In the genomic region with DNA sequence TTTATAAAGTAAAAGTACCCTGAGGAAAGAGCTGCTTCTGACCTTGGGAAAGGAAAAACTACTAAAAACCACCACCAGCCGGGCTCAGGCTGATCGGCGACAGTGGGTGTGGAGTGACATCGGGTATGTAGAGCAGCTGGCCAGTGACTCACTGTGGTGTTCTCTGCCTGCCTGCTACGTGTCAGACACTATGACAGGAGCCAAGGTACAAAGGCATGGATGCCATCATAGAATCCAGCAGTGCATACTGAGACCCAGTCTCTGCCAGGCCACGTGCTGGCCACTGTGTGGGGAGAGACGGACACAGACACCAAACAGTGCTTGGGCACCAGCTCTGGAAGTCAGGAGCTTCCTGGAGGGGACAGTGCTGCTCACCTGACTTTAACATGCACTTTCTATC, we compare ENCODE assay signal across 8 mouse cellular contexts. TPM values are rescaled to one million over a fixed set of nuclear protein-coding genes. Genes with fewer than 3 reads are reported as not detected.
DNase-seq lines count a peak whose midpoint lies in the region; ATAC-seq and TF ChIP-seq lines count a peak whose summit lies in the region.

No protein-coding gene starts in this region.

- ATAC-seq in intestine, embryonic 15.5 days = peak; percentile 77
- peak; percentile 68 for ATAC-seq in stomach, postnatal 0 days (ENCODE audit: low FRiP score, low TSS enrichment)

- H3K4me3 ChIP-seq in intestine, embryonic 15.5 days (replicated peaks) = no peak overlapping the region
- H3K4me3 ChIP-seq in stomach, postnatal 0 days (ENCODE audit: low read depth, low read length) = no peak overlapping the region

- TF ChIP-seq EP300 in stomach, postnatal 0 days (optimal IDR thresholded peaks at IDR 0.05) = no peak

- no peaks in the 10 kb centered on the region for H3K27me3 ChIP-seq in intestine, embryonic 15.5 days (replicated peaks)
- no peaks in the 10 kb centered on the region for H3K27me3 ChIP-seq in stomach, postnatal 0 days (ENCODE audit: control insufficient read depth, insufficient read depth, low read length)

- peak overlapping the region; percentile 79 for H3K27ac ChIP-seq in intestine, embryonic 15.5 days
- peak overlapping the region; percentile 78 for H3K27ac ChIP-seq in stomach, postnatal 0 days (replicated peaks)

- no peaks in the 10 kb centered on the region for H3K9me3 ChIP-seq in intestine, embryonic 15.5 days
- no peaks in the 10 kb centered on the region for H3K9me3 ChIP-seq in stomach, postnatal 0 days (ENCODE audit: control insufficient read depth, low read length)

- DNase-seq in adrenal gland, adult 2 months = peak; percentile 60
- no peak for DNase-seq in adrenal gland, postnatal 4 days (ENCODE audit: low spot score in 2 of 2)
- DNase-seq in right cerebral cortex, adult 18-20 months = peak; percentile 59
- no peak for DNase-seq in right cerebral cortex, postnatal 10 days (ENCODE audit: low spot score in 2 of 2)
- peak; percentile 66 for DNase-seq in stomach, postnatal 0 days (ENCODE audit: low spot score)
- no peak for DNase-seq in thymus, postnatal 4 days
- no peak for DNase-seq in testis, postnatal 14 days (ENCODE audit: low spot score)

- H3K4me2 ChIP-seq in intestine, embryonic 15.5 days (replicated peaks) = 0 out of 2 replicates have a peak overlapping the region, but pooled peaks have one; percentile 4
- H3K4me2 ChIP-seq in stomach, postnatal 0 days (replicated peaks; ENCODE audit: low read depth) = no peak overlapping the region

- peaks cover 17% of the 10 kb centered on the region; the same call in 1 of the 2 replicates for H3K4me1 ChIP-seq in intestine, embryonic 15.5 days (replicated peaks)
- peaks cover 2% of the 10 kb centered on the region for H3K4me1 ChIP-seq in stomach, postnatal 0 days (replicated peaks; ENCODE audit: control insufficient read depth, insufficient read depth)

- H3K36me3 ChIP-seq in intestine, embryonic 15.5 days = peaks cover 9% of the 10 kb centered on the region
- peaks cover 7% of the 10 kb centered on the region; the same call in 1 of the 2 replicates for H3K36me3 ChIP-seq in stomach, postnatal 0 days (ENCODE audit: control insufficient read depth, insufficient read depth, low read length)

- WGBS in intestine, embryonic 15.5 days = 54% methylated on average over 7 of the region's 7 CpGs
- 39% methylated on average over 7 of the region's 7 CpGs for WGBS in stomach, postnatal 0 days

- TF ChIP-seq CTCF in stomach, postnatal 0 days (IDR thresholded peaks at IDR 0.05; ENCODE audit: low read depth) = no peak

- 0 out of 2 replicates have a peak overlapping the region, but pooled peaks have one; percentile 5 for H3K9ac ChIP-seq in intestine, embryonic 15.5 days
- H3K9ac ChIP-seq in stomach, postnatal 0 days (ENCODE audit: low read length) = peak overlapping the region; percentile 47; the same call in 1 of the 2 replicates

RNA-seq across cellular contexts. Expression of a gene that starts 5.1 kb away (rescaled TPM):
- total RNA-seq in adrenal gland, adult 2 months (2021) = 10 to 100 TPM; 23.6 to 32.4 TPM
- 13.0 and 14.7 TPM in 2 replicates for polyA plus RNA-seq in adrenal gland, adult 2 months (2012; rRNA removed)
- 10 to 100 TPM; 36.0 to 36.7 TPM for total RNA-seq in adrenal gland, postnatal 4 days (2021)
- 60.5 and 62.9 TPM in 2 replicates for polyA plus RNA-seq in intestine, embryonic 15.5 days (2015; fragmentation: Nextera tagmentation; extraction: Ambion mirVana)
- 57.0 and 60.3 TPM in 2 replicates for polyA plus RNA-seq in stomach, postnatal 0 days (2015; fragmentation: Nextera tagmentation; extraction: Ambion mirVana)

Comparison
In these comparisons a context has a peak if more than half of its experiments do, and no peak if none do; other contexts are left out.
1. DNase-seq: peak in adrenal gland, adult 2 months (single experiment), right cerebral cortex, adult 18-20 months (single experiment) and stomach, postnatal 0 days (single experiment); none in adrenal gland, postnatal 4 days (0 of 2), right cerebral cortex, postnatal 10 days (0 of 2), thymus, postnatal 4 days (single experiment) and testis, postnatal 14 days (single experiment).